Mouse (Mus musculus) retina, embryonic 14.5 days (tissue): ENCODE data around the gene Ank3.

Experiments used
- DNase-seq: peaks from one replicate; pipeline ENCODE4 v3.0.0-alpha.2; 2015; ENCODE audit warnings: low spot score

Ank3 gene

DNA sequence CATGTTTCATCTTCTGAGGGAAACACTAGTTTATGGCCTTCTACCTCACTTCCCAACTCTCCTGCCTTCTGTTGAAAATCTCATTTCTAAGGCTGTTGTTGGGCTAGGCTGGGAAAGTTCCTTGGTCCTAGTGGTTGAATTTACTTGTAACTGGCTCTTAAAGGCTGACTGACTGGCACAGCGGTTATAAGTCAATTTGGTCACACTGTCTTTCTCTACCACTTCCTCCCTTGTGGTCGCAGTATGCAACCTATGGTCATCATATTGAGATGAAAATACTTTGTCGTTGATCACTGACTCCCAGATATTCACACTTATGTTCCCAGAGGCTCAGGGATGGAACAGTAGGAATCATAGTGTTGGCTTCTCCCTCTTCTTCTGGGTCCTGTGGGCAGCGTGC is 584.1 kb downstream of the Ank3 start:
- DNase-seq = no peak

DNA sequence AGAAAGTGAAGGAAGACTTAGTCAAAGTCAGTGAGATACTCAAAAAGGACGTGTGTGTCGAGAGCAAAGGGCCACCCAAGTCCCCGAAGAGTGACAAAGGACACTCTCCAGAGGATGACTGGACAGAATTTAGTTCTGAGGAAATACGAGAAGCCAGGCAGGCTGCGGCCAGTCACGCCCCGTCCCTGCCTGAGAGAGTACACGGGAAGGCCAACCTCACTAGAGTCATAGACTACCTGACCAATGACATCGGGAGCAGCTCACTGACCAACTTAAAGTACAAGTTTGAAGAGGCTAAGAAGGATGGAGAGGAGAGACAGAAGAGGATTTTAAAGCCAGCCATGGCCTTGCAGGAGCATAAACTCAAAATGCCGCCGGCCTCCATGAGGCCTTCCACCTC is 588.9 kb downstream of the Ank3 start:
- DNase-seq = no peak

DNA sequence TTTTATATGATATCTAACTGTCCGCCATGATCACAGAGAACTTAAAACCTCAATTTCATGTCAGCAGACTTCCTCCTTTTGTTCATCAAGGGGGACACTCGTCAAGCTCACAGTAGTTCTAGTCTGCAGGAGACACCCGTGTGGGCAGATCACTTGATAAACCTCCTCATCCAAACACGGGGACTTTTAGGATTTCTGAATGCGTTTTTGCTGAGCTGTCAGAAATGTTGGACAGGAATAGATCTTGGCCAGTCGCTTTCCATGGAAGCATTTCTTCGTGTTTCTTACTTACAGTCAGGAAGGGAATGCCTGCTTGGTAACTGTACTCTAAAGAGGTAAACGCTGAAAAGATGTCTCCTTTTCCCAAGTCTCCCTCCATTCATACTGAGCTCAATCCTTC is 598.5 kb downstream of the Ank3 start:
- DNase-seq = no peak

DNA sequence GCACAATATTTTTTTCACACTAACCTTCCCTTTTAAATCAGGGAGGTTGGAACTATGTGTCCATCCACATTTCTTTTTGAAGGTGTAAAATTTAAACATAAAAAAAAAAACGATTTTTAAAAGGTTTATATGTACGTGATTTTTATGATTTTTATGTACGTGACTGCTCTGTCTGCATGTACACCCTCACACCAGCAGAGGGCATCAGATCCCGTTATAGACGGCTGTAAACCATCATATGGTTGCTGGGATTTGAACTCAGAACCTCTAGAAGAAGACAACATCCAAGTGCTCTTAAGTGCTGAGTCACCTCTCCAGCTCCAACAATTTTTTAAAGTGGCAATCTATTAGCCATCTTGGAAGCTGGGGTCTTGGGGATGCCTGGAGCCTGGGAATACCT is 605.5 kb downstream of the Ank3 start:
- peak; percentile 8 for DNase-seq

DNA sequence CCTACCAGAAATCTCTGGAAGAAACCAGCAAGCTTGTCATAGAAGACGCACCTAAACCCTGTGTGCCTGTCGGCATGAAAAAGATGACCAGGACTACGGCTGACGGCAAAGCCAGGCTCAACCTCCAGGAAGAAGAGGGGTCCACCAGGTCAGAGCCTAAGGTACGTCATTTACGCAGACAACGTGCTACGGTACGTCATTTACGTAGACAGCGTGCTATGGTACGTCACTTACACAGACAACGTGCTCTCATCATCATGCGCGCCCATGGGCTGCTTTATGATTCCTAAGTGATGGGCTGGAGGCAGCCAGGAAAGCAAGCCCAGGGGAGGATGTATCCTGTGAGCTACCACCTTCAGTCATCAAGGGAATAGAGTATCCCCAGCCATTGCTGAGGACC is 606.3 kb downstream of the Ank3 start:
- no peak for DNase-seq

DNA sequence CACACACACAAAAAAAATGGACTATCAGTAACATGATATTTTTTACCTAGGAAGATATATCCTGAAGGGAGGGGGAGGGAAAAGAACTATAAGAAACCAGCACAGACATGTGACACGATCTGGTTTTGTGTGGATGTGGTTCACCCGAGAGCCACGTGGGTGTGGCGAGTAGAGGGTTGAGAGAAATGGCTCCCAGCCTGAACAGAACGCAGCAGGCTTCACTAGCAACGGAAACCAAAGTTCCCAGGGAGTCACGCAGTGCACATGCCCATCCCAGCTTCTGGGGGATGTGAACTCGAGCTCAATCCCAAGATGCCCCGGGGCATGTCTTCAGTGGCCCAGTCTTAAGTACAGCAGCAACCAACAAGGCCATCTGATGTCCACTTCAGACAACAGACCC is 607.8 kb downstream of the Ank3 start:
- no peak for DNase-seq

DNA sequence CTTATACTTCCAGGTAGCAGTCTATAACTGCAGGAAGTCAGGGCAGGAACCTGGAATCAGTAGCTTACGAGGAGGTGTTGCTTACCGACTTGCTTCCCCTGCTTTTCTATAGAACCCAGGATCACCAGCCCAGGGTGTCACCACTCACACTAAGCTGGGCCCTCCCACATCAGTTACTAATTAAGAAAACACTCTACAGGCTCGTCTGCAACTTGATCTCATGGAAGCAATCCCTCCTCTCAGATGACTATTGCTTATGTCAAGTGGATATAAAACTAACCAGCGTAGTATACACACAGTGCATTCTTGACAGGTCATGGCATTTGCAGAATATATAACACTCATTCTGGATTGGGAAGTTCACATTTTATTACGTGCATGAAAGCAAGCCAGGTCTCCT is 613.2 kb downstream of the Ank3 start:
- DNase-seq = no peak

DNA sequence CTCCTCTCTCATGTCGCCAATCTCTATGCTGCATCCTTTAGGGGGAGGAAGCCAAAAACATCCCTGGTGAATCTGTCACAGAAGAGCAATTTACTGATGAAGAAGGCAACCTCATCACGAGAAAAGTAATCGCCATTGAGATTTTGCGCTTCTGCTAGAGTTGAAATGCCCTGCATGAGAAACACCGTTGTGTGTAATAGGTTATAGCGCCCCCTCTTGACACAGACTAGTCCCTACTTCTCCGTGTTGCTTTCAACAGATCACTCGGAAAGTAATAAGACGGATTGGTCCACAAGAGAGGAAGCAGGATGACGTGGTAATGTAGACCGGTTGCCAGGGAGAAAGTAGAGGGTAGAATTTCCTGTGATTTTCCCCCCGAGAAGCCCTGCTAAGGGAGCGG is 615.4 kb downstream of the Ank3 start:
- no peak for DNase-seq

DNA sequence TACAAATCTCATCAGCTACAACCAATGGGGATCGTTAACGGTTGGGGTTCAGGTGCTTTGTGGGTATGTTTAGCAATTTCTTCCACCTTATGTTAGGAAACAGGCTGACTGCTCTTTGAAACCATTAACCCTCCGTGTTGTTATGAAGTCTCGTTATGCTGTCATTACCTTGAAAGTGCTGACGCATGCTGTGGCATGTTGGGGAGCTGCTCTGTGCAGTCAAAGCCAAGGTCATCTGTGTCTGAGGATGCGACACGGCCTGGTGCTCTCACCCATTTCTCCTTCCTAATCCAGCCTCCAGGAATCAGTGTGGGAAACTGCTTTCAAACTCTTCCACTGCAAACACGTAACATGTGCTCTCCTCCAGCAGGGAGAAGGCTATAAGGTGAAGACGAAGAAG is 616.6 kb downstream of the Ank3 start:
- DNase-seq = no peak

DNA sequence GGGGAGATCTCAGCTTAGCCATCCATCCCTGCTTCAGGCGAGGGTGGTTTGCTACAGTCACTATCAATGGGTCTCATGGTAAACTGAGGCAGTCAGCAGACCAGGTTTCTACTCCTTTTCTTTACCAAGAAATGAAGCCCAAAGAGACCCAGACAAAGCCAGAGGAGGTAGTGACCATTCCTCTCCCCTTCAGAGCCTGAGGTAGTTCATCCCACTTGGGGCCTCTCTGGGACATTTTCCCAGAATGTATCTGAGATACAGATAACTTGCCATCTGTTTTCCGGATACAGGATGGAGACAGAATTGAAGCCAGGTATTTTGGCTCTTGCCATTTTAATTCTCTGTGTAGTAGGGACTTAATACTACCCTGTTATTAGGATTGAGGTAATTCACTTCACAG is 620.1 kb downstream of the Ank3 start:
- no peak for DNase-seq

DNA sequence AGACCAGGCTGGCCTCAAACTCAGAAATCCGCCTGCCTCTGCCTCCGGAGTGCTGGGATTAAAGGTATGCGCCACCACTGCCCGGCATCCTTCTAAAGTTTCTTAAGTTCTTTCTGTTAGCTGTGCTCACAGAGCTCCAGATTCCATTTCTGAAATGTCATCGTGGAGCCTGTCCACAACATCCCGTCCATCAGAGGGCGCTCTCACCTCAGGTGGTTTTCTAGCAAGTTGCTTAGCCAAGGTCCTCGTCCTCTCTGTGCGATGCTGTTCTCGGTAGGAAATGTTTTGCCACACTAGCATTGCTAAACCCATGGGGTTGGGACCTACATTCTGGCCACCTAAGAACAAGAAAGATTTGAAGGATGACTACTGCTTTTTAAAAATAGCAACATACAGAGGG is 623.1 kb downstream of the Ank3 start:
- DNase-seq = peak; percentile 39

DNA sequence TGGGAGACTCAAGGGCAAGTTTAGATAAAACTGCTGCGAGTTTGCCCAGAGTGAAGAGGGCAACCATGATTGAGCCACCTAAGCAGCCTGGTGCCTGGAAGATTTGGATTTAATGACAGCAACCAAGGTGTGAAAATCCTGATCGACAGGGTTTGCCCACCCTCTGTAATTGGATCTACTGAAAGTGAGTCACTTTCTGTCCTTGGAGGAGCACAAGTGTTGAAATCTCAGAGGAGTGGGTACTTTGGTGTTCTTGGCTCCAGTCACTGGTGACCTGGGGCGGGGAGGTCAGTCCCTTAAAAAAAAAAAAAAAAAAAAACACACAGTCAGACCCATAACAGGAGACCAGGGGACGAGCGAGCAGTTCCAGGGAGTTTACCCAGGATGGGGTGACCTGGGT is 624.0 kb downstream of the Ank3 start:
- no peak for DNase-seq

DNA sequence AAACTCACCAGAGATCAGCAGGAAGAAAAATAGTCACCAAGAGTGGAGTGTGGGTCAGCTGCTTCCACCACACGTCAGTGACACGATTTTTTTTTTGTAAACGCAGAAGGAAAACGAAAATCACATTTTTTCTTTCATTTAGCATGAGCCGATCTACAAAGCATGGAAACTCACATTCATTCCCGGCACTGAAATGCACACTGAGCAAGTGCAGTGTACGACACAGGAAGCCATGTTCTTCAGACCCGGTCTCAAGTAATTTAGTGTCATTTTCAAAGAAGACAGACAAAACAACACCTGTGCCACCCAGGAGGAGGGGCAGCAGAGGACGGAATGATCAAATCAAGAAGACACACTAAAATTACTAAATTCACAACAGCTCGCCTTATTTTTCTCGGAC is 625.3 kb downstream of the Ank3 start:
- DNase-seq = no peak

DNA sequence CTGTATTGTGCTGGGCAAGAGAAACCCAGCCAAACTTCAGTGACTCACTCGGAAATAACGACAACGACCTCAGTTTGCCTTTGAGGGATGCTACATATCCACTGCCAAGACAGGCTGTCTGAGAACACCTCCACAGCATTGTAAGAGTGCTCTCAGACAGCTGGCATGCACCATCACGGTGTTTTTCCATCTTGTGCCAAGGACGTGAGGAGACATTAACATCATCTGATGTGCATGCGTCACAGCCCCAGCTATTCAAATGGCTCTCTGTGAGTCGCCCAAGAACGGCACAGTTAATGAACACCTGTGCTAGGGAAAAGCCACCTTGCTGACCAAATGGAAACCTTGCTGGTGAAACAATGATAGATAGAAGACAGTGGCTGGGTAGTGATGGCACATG is 633.4 kb downstream of the Ank3 start:
- DNase-seq = no peak

DNA sequence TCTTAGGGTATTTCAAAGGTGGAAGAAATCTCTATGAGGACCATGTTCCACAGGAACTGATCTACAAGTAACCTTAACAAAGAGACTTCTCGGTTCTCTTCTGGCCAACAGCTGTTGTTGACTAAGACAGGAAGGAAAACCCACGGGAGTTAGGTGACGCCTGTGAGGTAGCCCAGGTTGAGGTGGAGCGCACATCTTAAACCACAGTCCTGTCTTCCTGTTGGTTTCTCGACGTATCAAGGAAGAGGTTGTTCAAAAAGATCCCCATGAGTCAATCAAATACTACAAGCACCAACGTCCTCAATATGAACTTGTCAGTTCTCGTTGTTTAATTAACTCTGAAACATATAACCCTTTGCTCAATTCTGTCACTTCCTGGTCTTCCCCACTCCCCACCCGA is 634.4 kb downstream of the Ank3 start:
- no peak for DNase-seq

DNA sequence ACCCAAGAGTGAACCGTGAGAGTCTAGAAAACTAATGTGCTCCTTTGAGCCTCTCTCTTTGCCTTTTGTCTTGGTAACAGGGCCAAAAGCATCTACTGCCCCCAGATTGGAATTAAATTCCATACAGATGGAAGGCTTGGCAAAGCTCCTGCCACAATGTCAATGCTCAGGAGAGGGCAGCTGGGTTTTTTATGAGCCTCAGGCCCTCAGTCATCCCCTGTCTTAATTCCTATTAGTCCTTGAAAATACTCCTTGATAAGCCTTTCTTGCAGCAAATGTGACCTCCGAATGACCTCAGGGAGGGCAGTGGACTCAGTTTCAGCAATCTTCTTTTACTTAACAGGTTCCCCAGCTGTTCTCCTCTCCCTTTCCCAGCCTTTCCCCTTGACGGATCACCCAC is 635.3 kb downstream of the Ank3 start:
- no peak for DNase-seq

DNA sequence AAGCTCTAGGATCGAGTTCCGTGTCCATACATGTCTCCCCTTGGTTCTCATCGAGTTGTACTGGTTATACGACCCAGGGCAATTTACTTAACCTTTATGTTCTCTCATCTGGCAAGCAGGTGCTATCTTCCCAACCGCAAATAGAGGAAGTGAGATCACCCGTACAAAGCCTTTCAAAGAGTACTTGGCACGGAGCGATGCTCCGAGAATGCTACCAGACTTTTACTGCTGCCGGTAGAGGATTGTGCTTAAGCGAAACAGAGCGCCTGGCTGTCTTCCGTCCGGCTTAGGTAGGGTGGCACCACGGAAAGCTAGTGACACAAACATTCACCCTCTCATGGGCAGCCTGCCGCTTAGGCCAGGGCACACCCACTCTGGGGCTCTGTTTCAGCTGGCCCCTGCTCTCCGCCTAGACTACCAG is 641.3 kb downstream of the Ank3 start:
- no peak for DNase-seq

DNA sequence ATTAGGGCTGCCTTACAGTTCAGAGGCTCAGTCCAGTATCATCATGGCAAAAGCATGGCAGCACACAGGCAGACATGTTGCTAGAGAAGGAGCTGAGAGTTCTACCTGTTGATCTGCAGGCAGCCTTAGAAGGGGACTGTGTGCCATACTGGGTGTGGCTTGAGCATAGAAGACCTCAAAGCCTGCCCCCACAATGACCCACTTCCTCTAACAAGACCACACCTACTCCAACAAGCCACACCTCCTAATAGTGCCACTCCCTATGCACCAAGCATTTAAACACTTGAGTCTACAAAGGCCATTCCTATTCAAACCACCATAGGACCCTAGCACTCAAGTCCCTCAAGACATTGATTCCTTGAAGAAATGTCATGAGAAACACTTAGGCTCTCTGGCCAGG is 643.0 kb downstream of the Ank3 start:
- DNase-seq = no peak

DNA sequence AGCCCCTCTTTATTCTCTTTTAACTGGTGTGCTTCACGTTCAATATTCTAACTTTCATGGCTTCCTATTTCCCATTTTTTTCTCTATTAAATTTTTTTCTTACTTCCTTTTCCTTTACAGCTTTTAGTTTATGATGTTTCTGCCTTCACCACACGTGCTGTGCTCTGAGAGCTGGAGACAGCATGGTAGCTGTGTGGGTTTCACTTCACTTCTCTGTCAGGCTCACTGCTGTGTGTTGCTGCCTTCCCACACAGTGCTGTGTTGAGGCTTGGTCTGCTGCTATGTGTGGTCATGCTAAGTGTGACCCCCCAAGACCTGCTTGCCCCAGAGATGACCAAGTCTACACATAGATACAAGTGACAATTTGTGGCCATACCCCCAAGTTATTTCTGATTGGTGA is 647.1 kb downstream of the Ank3 start:
- DNase-seq = no peak

DNA sequence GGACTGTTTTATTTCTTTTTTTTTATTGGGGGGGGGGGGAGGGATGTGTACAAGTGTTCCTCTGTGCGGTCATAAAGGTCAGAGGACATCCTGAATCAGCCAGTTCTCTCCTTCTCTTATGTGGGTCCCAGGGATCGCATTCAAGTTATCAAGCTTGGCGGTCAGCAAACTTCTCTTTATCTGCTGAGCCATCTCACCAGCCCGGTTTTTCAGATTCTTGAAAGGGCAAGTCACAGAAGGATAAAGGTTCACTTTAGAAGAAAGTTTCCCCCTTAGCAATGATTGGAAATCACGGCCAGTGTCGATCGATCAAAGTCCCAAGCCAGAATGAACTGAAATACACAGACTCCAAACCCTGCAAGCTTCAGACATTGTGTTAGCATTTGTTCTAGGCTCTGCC is 651.2 kb downstream of the Ank3 start:
- DNase-seq = no peak

DNA sequence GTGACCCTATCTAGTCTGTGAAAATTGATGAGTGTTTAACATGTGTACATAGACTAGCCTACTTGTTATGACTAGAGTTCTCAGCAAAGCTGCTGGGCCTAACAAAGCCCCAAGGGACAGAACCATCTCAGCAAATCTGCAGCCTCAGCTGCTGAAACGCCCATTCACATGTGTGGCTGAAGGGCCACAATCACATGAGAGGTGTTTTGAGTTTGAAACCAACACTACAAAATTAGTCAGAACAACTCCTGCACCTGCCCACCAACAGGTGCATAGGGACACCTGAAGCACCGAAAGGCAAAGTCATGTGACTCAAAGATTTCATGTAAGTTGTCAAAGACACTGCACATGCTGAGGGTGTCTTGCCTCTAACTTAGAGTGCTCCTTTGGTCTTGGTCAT is 656.7 kb downstream of the Ank3 start:
- no peak for DNase-seq

DNA sequence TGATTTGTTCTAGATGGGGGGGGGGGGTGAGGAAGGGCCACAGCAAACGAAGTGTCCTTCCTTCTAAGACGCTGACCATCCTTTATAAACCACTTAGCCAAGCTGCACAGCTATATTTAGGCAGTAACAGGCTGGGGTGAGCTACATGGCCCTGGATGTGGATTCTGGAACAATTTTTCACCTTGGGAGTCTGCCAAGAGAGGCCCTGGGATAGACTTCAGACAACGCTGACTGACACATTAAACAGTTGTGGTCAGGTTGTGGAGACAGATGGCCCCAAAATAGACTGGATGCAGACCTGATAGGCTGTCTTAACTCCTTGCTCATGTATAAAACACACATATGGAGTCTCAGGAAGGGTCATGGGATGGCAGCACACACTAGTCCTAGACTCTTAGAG is 658.5 kb downstream of the Ank3 start:
- DNase-seq = no peak

DNA sequence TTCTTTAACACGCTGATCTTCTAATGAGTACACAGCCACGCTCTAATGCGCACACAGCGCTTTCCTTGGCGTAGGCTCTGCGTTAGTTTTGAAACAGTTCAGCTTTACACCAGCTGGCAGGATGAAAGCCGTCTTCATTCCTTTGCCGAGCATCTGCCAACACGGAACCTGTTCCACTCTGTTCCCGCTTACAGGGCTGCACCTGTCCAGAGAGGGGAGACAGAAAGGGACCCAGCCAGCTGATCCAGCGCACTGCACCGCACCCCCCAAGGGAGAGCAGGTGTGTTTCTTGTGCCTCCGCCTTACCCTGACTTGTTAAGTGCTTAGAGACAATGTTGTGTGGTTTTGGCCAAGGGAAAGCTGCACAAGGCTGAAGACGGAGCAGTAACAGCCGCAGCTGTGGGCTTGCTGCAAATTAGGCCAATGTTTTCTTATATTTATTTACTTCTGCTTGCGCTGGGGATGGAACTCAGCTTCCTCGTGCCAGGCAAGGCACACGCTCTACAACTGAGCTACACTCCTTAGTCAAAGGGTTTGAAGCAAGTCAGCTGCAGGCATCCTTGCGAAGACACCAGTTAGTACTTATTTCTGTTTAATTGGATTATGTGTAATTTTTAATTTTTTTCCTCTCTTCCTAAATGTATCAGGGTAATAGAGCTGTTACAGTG is 661.6 kb downstream of the Ank3 start:
- no peak for DNase-seq

DNA sequence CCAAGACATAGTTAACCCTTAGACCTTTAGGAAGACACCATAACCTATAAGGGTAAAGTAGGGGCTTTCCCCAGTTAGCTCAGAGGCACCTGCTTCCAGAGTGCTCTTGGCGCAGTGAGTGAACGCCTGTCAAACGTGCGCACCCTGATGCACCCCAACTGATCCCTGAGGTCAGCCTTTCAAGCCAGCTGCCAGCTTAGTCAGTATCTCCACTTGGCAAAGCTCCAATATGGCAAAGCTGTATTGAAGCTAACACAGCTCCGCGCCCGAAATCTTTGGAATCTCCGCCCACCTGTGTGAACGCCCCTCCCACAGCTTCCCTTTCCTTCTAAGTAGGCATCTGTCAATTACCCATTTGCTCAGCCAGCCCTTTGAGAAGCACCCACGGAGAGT is 662.1 kb downstream of the Ank3 start:
- peak; percentile 24 for DNase-seq
